Mouse (Mus musculus) spleen, adult 2 months (tissue): Measurements from ENCODE around the gene Pnp.

Experiments
- CTCF ChIP-seq: fragments of 200-500 bp; IDR thresholded peaks from 2 replicates; pipeline ENCODE4 v1.5.1; 2011; ENCODE audit warnings: mild to moderate bottlenecking, inconsistent platforms; ENCODE audit not compliant: insufficient read depth, insufficient read length, insufficient replicate concordance; ENCODE audit errors: extremely low read depth
- POLR2A ChIP-seq: fragments of 200-500 bp; IDR thresholded peaks from 2 replicates; pipeline ENCODE4 v1.6.1; 2011; ENCODE audit warnings: low read depth, low read length, inconsistent platforms

DNA sequence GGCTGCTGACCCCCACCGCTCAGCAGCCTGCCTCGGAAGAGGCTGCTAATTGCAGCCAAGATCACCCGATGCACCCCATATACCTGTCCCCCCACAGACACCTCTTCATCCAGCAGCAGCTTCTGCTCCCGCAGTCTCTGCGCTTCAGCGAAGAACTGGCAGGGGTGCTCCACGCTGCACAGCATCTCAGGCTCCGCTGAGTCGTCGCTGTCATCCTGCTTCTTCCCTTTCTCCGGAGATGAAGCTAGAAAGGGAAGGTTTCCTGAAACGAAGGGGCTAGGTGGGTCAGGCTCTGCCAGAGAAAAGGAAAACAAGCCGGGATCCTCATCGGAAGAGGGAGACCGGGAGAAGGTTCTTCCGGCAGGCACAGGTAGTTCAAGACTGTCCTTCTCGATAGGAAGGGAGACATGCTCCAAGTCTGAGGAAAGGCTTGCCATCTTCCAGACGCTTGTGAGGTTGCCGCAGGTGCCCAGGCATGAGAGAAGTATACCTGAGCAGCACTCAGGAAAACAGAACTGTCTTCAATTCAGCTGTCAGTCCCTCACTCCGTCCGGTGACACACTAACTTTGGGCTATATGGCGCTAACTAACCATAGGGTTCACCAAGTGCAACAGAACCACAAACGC, 34.0 kb upstream of the Pnp start:
- TF ChIP-seq CTCF, result no peak
- no peak for TF ChIP-seq POLR2A
